Mouse (Mus musculus) brain, embryonic 18.5 days (tissue): ENCODE measurements at regions not wholly inside any gene's neighbourhood (a gene's known extent, or its start where the extent isn't known, plus 50 kb on each side); places are given as distances from the start of the nearest gene placed in this dataset.
A peak's percentile ranks its signal among the peaks of the same experiment; 100 is the strongest.

ENCODE experiments used
- DNase-seq: peaks from one replicate; pipeline ENCODE4 v3.0.0-alpha.2; 2012; ENCODE audit warnings: low read depth, low spot score

- DNase-seq = peak; percentile 28
These were observed 233.8 kb upstream of the Htr2c start for GRCm38 (mm10) chrX:146728562-146728961.
